Mouse (Mus musculus): Measurements from ENCODE around the gene Vmn1r4. TPM values are rescaled to one million over a fixed set of nuclear protein-coding genes. Genes with fewer than 3 reads are reported as not detected.
A peak's percentile ranks its signal among the peaks of the same experiment; 100 is the strongest.

Vmn1r4 gene
- total and polyA plus RNA-seq, 3 experiments: 0.21 to 0.27 TPM; not detected in 1

GRCm38 (mm10) chr6:56879352-56879955, 44.4 kb upstream of the Vmn1r4 start:
- Histone ChIP-seq H3K79me2 (ENCODE audit: control insufficient read depth, insufficient read depth, low read length, poor library complexity) (no peaks in the 10 kb centered on the region), H3K36me3 (ENCODE audit: control insufficient read depth in 1 of 2, insufficient read depth in 2 of 2, low read length in 2 of 2) (peaks cover 18 to 35% of the 10 kb centered on the region in 2 experiments), H3K4me3 (ENCODE audit: control insufficient read depth in 1 of 2, insufficient read depth in 1 of 2, low read depth in 2 of 2, low read length in 2 of 2) (no peak overlapping the region), H3K27ac (ENCODE audit: control insufficient read depth, low read depth, low read length) (peak overlapping the region; percentile 64), H3K4me1 (ENCODE audit: control insufficient read depth in 1 of 2, insufficient read depth in 2 of 2, low read length in 2 of 2) (peaks cover 8 to 33% of the 10 kb centered on the region in 2 experiments), H3K27me3 (ENCODE audit: control insufficient read depth in 1 of 2, insufficient read depth in 2 of 2, low read length in 2 of 2) (no peaks in the 10 kb centered on the region), H3K9ac (ENCODE audit: control insufficient read depth, low read depth, low read length, poor library complexity, severe bottlenecking) (no peak overlapping the region), H3K9me3 (replicated peaks; ENCODE audit: insufficient read depth, low read length) (no peaks in the 10 kb centered on the region)
- peak; percentile 80 for DNase-seq (ENCODE audit: low read depth, low spot score)
- TF ChIP-seq MXI1 (IDR thresholded peaks at IDR 0.05; ENCODE audit: low read depth, low read length): peak; percentile 77
- no peak for TF ChIP-seq USF2 (IDR thresholded peaks at IDR 0.05; ENCODE audit: borderline replicate concordance in 1 of 2, insufficient read depth in 1 of 2, low read depth in 1 of 2, low read length in 2 of 2)
- TF ChIP-seq BHLHE40 (IDR thresholded peaks at IDR 0.05; ENCODE audit: borderline replicate concordance, low read depth, low read length): no peak; the same call in 1 of the 2 replicates
- no peak for TF ChIP-seq USF1 (IDR thresholded peaks at IDR 0.05; ENCODE audit: low read depth, low read length)
- peak; percentile 95 for TF ChIP-seq ETS1 (IDR thresholded peaks at IDR 0.05; ENCODE audit: low read depth, low read length)
- peak in 1 of 2 experiments; percentile 37; a peak in 1 of 4 replicates for TF ChIP-seq POLR2A (IDR thresholded peaks at IDR 0.05; ENCODE audit: control insufficient read depth in 1 of 2, insufficient read depth in 1 of 2, low read depth in 1 of 2, low read length in 2 of 2, poor library complexity in 1 of 2)
- no peak for TF ChIP-seq RAD21 (IDR thresholded peaks at IDR 0.05; ENCODE audit: low read depth, low read length)
- no peak for TF ChIP-seq MAX (IDR thresholded peaks at IDR 0.05; ENCODE audit: low read length)
- TF ChIP-seq GATA1 (IDR thresholded peaks at IDR 0.05; ENCODE audit: low read depth, low read length): peak; percentile 83
- no peak; the same call in 1 of the 2 replicates for TF ChIP-seq ELF1 (IDR thresholded peaks at IDR 0.05; ENCODE audit: low read depth, low read length)
- peak; percentile 76 for TF ChIP-seq TCF12 (IDR thresholded peaks at IDR 0.05; ENCODE audit: low read depth, low read length)
- peak; percentile 99 for TF ChIP-seq SIN3A (IDR thresholded peaks at IDR 0.05; ENCODE audit: low read length)
- TF ChIP-seq KAT2A (conservative IDR thresholded peaks at IDR 0.05; ENCODE audit: low read depth, low read length): no peak
- TF ChIP-seq POLR2AphosphoS2 (IDR thresholded peaks at IDR 0.05; ENCODE audit: low read length): peak; percentile 36; the same call in 1 of the 2 replicates
- TF ChIP-seq ZMIZ1 (IDR thresholded peaks at IDR 0.05; ENCODE audit: low read depth, low read length): 0 out of 2 replicates have a peak, but pooled peaks have one; percentile 42
- TF ChIP-seq ZKSCAN1 (IDR thresholded peaks at IDR 0.05; ENCODE audit: low read depth, low read length): no peak
- no peak for TF ChIP-seq NELFE (IDR thresholded peaks at IDR 0.05; ENCODE audit: low read depth, low read length)
- peak; percentile 70 to 83 for TF ChIP-seq EP300 (IDR thresholded peaks at IDR 0.05; ENCODE audit: low read depth in 1 of 2, low read length in 2 of 2)
- TF ChIP-seq MAZ (IDR thresholded peaks at IDR 0.05; ENCODE audit: low read depth, low read length): peak; percentile 73; the same call in 1 of the 2 replicates
- TF ChIP-seq SMC3 (IDR thresholded peaks at IDR 0.05; ENCODE audit: low read depth, low read length): 0 out of 2 replicates have a peak, but pooled peaks have one; percentile 2
- TF ChIP-seq POLR2AphosphoS5 (IDR thresholded peaks at IDR 0.05; ENCODE audit: borderline replicate concordance, low read depth, low read length): no peak
- no peak for TF ChIP-seq UBTF (IDR thresholded peaks at IDR 0.05; ENCODE audit: borderline replicate concordance, insufficient read depth, low read depth, low read length)
- TF ChIP-seq GABPA (IDR thresholded peaks at IDR 0.05; ENCODE audit: low read depth, low read length): no peak
- no peak for TF ChIP-seq CHD1 (IDR thresholded peaks at IDR 0.05; ENCODE audit: low read depth, low read length)
- no peak for TF ChIP-seq CHD2 (IDR thresholded peaks at IDR 0.05; ENCODE audit: low read length)
- TF ChIP-seq JUND (IDR thresholded peaks at IDR 0.05; ENCODE audit: low read depth, low read length): no peak
- TF ChIP-seq MEF2A (IDR thresholded peaks at IDR 0.05; ENCODE audit: extremely low read depth, insufficient replicate concordance, low read depth, low read length, poor library complexity, severe bottlenecking): peak; percentile 89; the same call in 1 of the 2 replicates
- TF ChIP-seq RCOR1 (IDR thresholded peaks at IDR 0.05; ENCODE audit: low read depth, low read length): peak; percentile 65; the same call in 1 of the 2 replicates
